Mouse (Mus musculus): Measurements from ENCODE around the gene H3f3b. TPM values are rescaled to one million over a fixed set of nuclear protein-coding genes. Genes with fewer than 3 reads are reported as not detected.

The H3f3b gene
- polyA plus RNA-seq, 1 experiment = 633 TPM

GRCm38 (mm10) chr11:116010146-116010545, 17.6 kb downstream of the H3f3b start:
- TF ChIP-seq MAX (IDR thresholded peaks at IDR 0.05) = no peak
- no peak for TF ChIP-seq USF1 (IDR thresholded peaks at IDR 0.05; ENCODE audit: low read depth)
- TF ChIP-seq MYOD1 (IDR thresholded peaks at IDR 0.05; ENCODE audit: control insufficient read depth, insufficient read length, low read depth) = no peak
- TF ChIP-seq CTCF (IDR thresholded peaks at IDR 0.05; ENCODE audit: control insufficient read depth, insufficient read depth, insufficient read length) = no peak
- TF ChIP-seq FOSL1 (IDR thresholded peaks at IDR 0.05; ENCODE audit: insufficient read depth, low read length, poor library complexity, severe bottlenecking) = no peak
- no peak for TF ChIP-seq MYOG (IDR thresholded peaks at IDR 0.05; ENCODE audit: control insufficient read depth, extremely low read depth, insufficient read length)
- no peak for TF ChIP-seq CEBPB (IDR thresholded peaks at IDR 0.05; ENCODE audit: low read depth)

GRCm38 (mm10) chr11:116009661-116010060, 18.1 kb downstream of the H3f3b start:
- TF ChIP-seq MYOG (IDR thresholded peaks at IDR 0.05; ENCODE audit: control insufficient read depth, extremely low read depth, insufficient read length) = no peak
- TF ChIP-seq MYOD1 (IDR thresholded peaks at IDR 0.05; ENCODE audit: control insufficient read depth, insufficient read length, low read depth) = no peak
- TF ChIP-seq FOSL1 (IDR thresholded peaks at IDR 0.05; ENCODE audit: insufficient read depth, low read length, poor library complexity, severe bottlenecking) = no peak
- no peak for TF ChIP-seq MAX (IDR thresholded peaks at IDR 0.05)
- no peak for TF ChIP-seq CTCF (IDR thresholded peaks at IDR 0.05; ENCODE audit: control insufficient read depth, insufficient read depth, insufficient read length)
- no peak for TF ChIP-seq CEBPB (IDR thresholded peaks at IDR 0.05; ENCODE audit: low read depth)
- TF ChIP-seq USF1 (IDR thresholded peaks at IDR 0.05; ENCODE audit: low read depth) = no peak

More at GRCm38 (mm10) chr11:116010146-116010545, 17.6 kb downstream of the H3f3b start:
- Histone ChIP-seq H3ac (ENCODE audit: control insufficient read depth, insufficient read length, low read depth) (no peak overlapping the region), H3K79me2 (ENCODE audit: control insufficient read depth, insufficient read depth) (peaks cover 15% of the 10 kb centered on the region), H3K4me3 (ENCODE audit: insufficient read depth, poor library complexity, severe bottlenecking) (no peak overlapping the region), H3K79me3 (ENCODE audit: low read depth) (peaks cover 4% of the 10 kb centered on the region), H3K27me3 (ENCODE audit: control insufficient read depth, insufficient read depth, insufficient read length) (no peaks in the 10 kb centered on the region), H3K36me3 (ENCODE audit: control insufficient read depth, insufficient read depth) (peaks cover 19% of the 10 kb centered on the region)

GRCm38 (mm10) chr11:116008832-116009375, 18.9 kb downstream of the H3f3b start:
- peaks cover 19% of the 10 kb centered on the region for H3K36me3 ChIP-seq (ENCODE audit: control insufficient read depth, insufficient read depth)
- TF ChIP-seq MYOG (IDR thresholded peaks at IDR 0.05; ENCODE audit: control insufficient read depth, extremely low read depth, insufficient read length) (no peak), FOSL1 (IDR thresholded peaks at IDR 0.05; ENCODE audit: insufficient read depth, low read length, poor library complexity, severe bottlenecking) (no peak), USF1 (IDR thresholded peaks at IDR 0.05; ENCODE audit: low read depth) (no peak), MYOD1 (IDR thresholded peaks at IDR 0.05; ENCODE audit: control insufficient read depth, insufficient read length, low read depth) (no peak), MAX (IDR thresholded peaks at IDR 0.05) (no peak), CEBPB (IDR thresholded peaks at IDR 0.05; ENCODE audit: low read depth) (no peak), CTCF (IDR thresholded peaks at IDR 0.05; ENCODE audit: control insufficient read depth, insufficient read depth, insufficient read length) (no peak)
- peaks cover 15% of the 10 kb centered on the region for H3K79me2 ChIP-seq (ENCODE audit: control insufficient read depth, insufficient read depth)
- peaks cover 4% of the 10 kb centered on the region for H3K79me3 ChIP-seq (ENCODE audit: low read depth)
- no peak overlapping the region for H3ac ChIP-seq (ENCODE audit: control insufficient read depth, insufficient read length, low read depth)
- H3K27me3 ChIP-seq (ENCODE audit: control insufficient read depth, insufficient read depth, insufficient read length) = no peaks in the 10 kb centered on the region
- no peak overlapping the region for H3K4me3 ChIP-seq (ENCODE audit: insufficient read depth, poor library complexity, severe bottlenecking)

More at GRCm38 (mm10) chr11:116009661-116010060, 18.1 kb downstream of the H3f3b start:
- Histone ChIP-seq H3ac (ENCODE audit: control insufficient read depth, insufficient read length, low read depth) (no peak overlapping the region), H3K4me3 (ENCODE audit: insufficient read depth, poor library complexity, severe bottlenecking) (no peak overlapping the region), H3K27me3 (ENCODE audit: control insufficient read depth, insufficient read depth, insufficient read length) (no peaks in the 10 kb centered on the region), H3K79me3 (ENCODE audit: low read depth) (peaks cover 4% of the 10 kb centered on the region), H3K79me2 (ENCODE audit: control insufficient read depth, insufficient read depth) (peaks cover 15% of the 10 kb centered on the region), H3K36me3 (ENCODE audit: control insufficient read depth, insufficient read depth) (peaks cover 19% of the 10 kb centered on the region)

GRCm38 (mm10) chr11:116008411-116008810, 19.4 kb downstream of the H3f3b start:
- Histone ChIP-seq H3K79me2 (ENCODE audit: control insufficient read depth, insufficient read depth) (peaks cover 15% of the 10 kb centered on the region), H3ac (ENCODE audit: control insufficient read depth, insufficient read length, low read depth) (no peak overlapping the region), H3K4me3 (ENCODE audit: insufficient read depth, poor library complexity, severe bottlenecking) (no peak overlapping the region), H3K27me3 (ENCODE audit: control insufficient read depth, insufficient read depth, insufficient read length) (no peaks in the 10 kb centered on the region), H3K79me3 (ENCODE audit: low read depth) (peaks cover 4% of the 10 kb centered on the region), H3K36me3 (ENCODE audit: control insufficient read depth, insufficient read depth) (peaks cover 19% of the 10 kb centered on the region)
- TF ChIP-seq MAX (IDR thresholded peaks at IDR 0.05) (no peak), MYOG (IDR thresholded peaks at IDR 0.05; ENCODE audit: control insufficient read depth, extremely low read depth, insufficient read length) (no peak), CTCF (IDR thresholded peaks at IDR 0.05; ENCODE audit: control insufficient read depth, insufficient read depth, insufficient read length) (no peak), FOSL1 (IDR thresholded peaks at IDR 0.05; ENCODE audit: insufficient read depth, low read length, poor library complexity, severe bottlenecking) (no peak), USF1 (IDR thresholded peaks at IDR 0.05; ENCODE audit: low read depth) (no peak), MYOD1 (IDR thresholded peaks at IDR 0.05; ENCODE audit: control insufficient read depth, insufficient read length, low read depth) (no peak), CEBPB (IDR thresholded peaks at IDR 0.05; ENCODE audit: low read depth) (no peak)

- Histone ChIP-seq H3K4me3 (ENCODE audit: insufficient read depth, poor library complexity, severe bottlenecking) (no peak overlapping the region), H3K36me3 (ENCODE audit: control insufficient read depth, insufficient read depth) (peaks cover 19% of the 10 kb centered on the region)
- no peak for TF ChIP-seq MYOG (IDR thresholded peaks at IDR 0.05; ENCODE audit: control insufficient read depth, extremely low read depth, insufficient read length)
- no peak for TF ChIP-seq USF1 (IDR thresholded peaks at IDR 0.05; ENCODE audit: low read depth)
- no peak for TF ChIP-seq CEBPB (IDR thresholded peaks at IDR 0.05; ENCODE audit: low read depth)
- TF ChIP-seq FOSL1 (IDR thresholded peaks at IDR 0.05; ENCODE audit: insufficient read depth, low read length, poor library complexity, severe bottlenecking) = no peak
- no peak for TF ChIP-seq MYOD1 (IDR thresholded peaks at IDR 0.05; ENCODE audit: control insufficient read depth, insufficient read length, low read depth)
- TF ChIP-seq CTCF (IDR thresholded peaks at IDR 0.05; ENCODE audit: control insufficient read depth, insufficient read depth, insufficient read length) = no peak
- TF ChIP-seq MAX (IDR thresholded peaks at IDR 0.05) = no peak
Measured at GRCm38 (mm10) chr11:116007095-116007850, 20.5 kb downstream of the H3f3b start.

More at GRCm38 (mm10) chr11:116007095-116007850, 20.5 kb downstream of the H3f3b start:
- Histone ChIP-seq H3K27me3 (ENCODE audit: control insufficient read depth, insufficient read depth, insufficient read length) (no peaks in the 10 kb centered on the region), H3K79me2 (ENCODE audit: control insufficient read depth, insufficient read depth) (peaks cover 15% of the 10 kb centered on the region), H3K79me3 (ENCODE audit: low read depth) (peaks cover 4% of the 10 kb centered on the region), H3ac (ENCODE audit: control insufficient read depth, insufficient read length, low read depth) (no peak overlapping the region)
